8 mouse cellular contexts compared by ENCODE assay signal in the genomic region with DNA sequence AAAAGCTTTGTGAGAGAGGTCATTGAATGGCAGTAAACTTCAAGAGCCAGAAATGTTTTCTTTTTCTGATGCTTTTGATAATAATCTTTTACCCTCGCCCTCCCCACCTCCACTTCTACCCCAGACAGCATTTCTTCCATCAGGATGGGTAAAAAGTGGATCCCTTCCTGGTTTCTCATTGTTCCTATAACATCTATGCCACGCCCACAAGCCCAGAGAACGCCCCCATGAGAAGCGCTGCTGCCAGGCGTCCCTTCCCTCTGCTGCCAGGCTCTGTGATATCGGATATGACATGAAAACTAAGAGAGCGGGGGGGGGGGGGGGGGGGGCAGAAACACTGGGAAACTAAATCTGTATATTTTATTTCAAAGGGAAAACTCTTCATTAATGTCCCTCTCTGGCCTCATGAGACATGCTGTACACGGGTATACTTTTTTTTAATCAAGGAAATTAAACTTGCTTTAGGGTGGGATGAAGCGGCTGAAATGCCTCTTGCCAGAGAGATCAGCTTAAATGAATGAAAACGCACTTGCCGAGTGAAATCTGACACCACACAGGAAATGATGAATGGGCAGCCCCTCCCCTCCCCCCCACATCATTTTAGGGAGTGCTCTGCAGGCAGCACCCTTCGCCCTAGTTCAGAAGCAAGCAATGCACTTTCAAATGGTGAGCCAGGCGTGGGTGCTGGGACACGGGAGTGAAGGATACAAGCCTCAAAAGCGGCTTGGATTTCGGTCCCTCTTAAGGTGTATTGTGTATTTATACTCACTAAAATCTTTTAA. TPM values are rescaled to one million over a fixed set of nuclear protein-coding genes. Genes with fewer than 3 reads are reported as not detected.
DNase-seq lines count a peak whose midpoint lies in the region; ATAC-seq and TF ChIP-seq lines count a peak whose summit lies in the region.

No protein-coding gene starts in this region.

- no peak for TF ChIP-seq POLR2A in limb, embryonic 14.5 days (IDR thresholded peaks at IDR 0.05; ENCODE audit: borderline replicate concordance, extremely low read depth, insufficient read depth, insufficient read length)

- peaks cover 17% of the 10 kb centered on the region for H3K4me1 ChIP-seq in kidney, embryonic 14.5 days (ENCODE audit: control insufficient read depth, insufficient read depth, low read length)
- H3K4me1 ChIP-seq in heart, embryonic 12.5 days (replicated peaks): peaks cover 11% of the 10 kb centered on the region
- H3K4me1 ChIP-seq in limb, embryonic 14.5 days (ENCODE audit: control insufficient read depth, insufficient read depth, low read length): peaks cover 21% of the 10 kb centered on the region

- H3K9ac ChIP-seq in kidney, embryonic 14.5 days (ENCODE audit: low read depth, low read length): 0 out of 2 replicates have a peak overlapping the region, but pooled peaks have one; percentile 13
- no peak overlapping the region for H3K9ac ChIP-seq in heart, embryonic 12.5 days
- peak overlapping the region; percentile 14; the same call in 1 of the 2 replicates for H3K9ac ChIP-seq in limb, embryonic 14.5 days (ENCODE audit: low read depth, low read length, severe bottlenecking)

- DNase-seq in kidney, adult 9 months: no peak
- peak; percentile 17 for DNase-seq in adrenal gland, postnatal 25 days
- DNase-seq in limb, embryonic 14.5 days (ENCODE audit: low spot score): peak; percentile 66
- DNase-seq in neural tube, embryonic 10.5 days (ENCODE audit: extremely low spot score, low spot score): peak; percentile 74
- no peak for DNase-seq in layer of hippocampus, adult 9-11 months
- no peak for DNase-seq in frontal cortex, postnatal 14 days (ENCODE audit: low spot score in 2 of 2)

- H3K4me3 ChIP-seq in kidney, embryonic 14.5 days (ENCODE audit: low read length): peak overlapping the region; percentile 11
- H3K4me3 ChIP-seq in heart, embryonic 12.5 days: peak overlapping the region; percentile 35
- H3K4me3 ChIP-seq in limb, embryonic 14.5 days (replicated peaks; ENCODE audit: low read length): peak overlapping the region; percentile 23

- no peaks in the 10 kb centered on the region for H3K9me3 ChIP-seq in kidney, embryonic 14.5 days (ENCODE audit: control insufficient read depth, low read length)
- H3K9me3 ChIP-seq in heart, embryonic 12.5 days (replicated peaks): no peaks in the 10 kb centered on the region
- H3K9me3 ChIP-seq in limb, embryonic 14.5 days (ENCODE audit: control insufficient read depth, low read length): no peaks in the 10 kb centered on the region

- peak; percentile 75 for ATAC-seq in kidney, embryonic 14.5 days (ENCODE audit: low FRiP score, low TSS enrichment)
- ATAC-seq in heart, embryonic 12.5 days (ENCODE audit: insufficient number of reproducible peaks, low FRiP score): peak; percentile 65; the same call in 1 of the 2 replicates
- ATAC-seq in limb, embryonic 14.5 days (ENCODE audit: low FRiP score, low read depth): peak; percentile 54

- 5% methylated on average over 15 of the region's 16 CpGs for WGBS in kidney, embryonic 14.5 days
- 8% methylated on average over 16 of the region's 16 CpGs for WGBS in heart, embryonic 12.5 days
- WGBS in limb, embryonic 14.5 days: 4% methylated on average over 15 of the region's 16 CpGs

- peak overlapping the region; percentile 42; the same call in 1 of the 2 replicates for H3K27ac ChIP-seq in kidney, embryonic 14.5 days (ENCODE audit: low read depth, low read length)
- H3K27ac ChIP-seq in heart, embryonic 12.5 days (ENCODE audit: poor library complexity, severe bottlenecking): no peak overlapping the region
- no peak overlapping the region for H3K27ac ChIP-seq in limb, embryonic 14.5 days (replicated peaks; ENCODE audit: low read depth, low read length)

- H3K36me3 ChIP-seq in kidney, embryonic 14.5 days (ENCODE audit: control insufficient read depth, insufficient read depth, low read length): no peaks in the 10 kb centered on the region
- H3K36me3 ChIP-seq in heart, embryonic 12.5 days: no peaks in the 10 kb centered on the region
- no peaks in the 10 kb centered on the region for H3K36me3 ChIP-seq in limb, embryonic 14.5 days (ENCODE audit: control insufficient read depth, insufficient read depth, low read length)

- peak overlapping the region; percentile 44 for H3K4me2 ChIP-seq in kidney, embryonic 14.5 days (replicated peaks; ENCODE audit: low read depth, low read length)
- H3K4me2 ChIP-seq in heart, embryonic 12.5 days: peak overlapping the region; percentile 70
- H3K4me2 ChIP-seq in limb, embryonic 14.5 days (replicated peaks; ENCODE audit: low read depth, low read length, severe bottlenecking): peak overlapping the region; percentile 50

- H3K27me3 ChIP-seq in kidney, embryonic 14.5 days (ENCODE audit: control insufficient read depth, insufficient read depth, low read length): no peaks in the 10 kb centered on the region
- no peaks in the 10 kb centered on the region for H3K27me3 ChIP-seq in heart, embryonic 12.5 days (replicated peaks)
- no peaks in the 10 kb centered on the region for H3K27me3 ChIP-seq in limb, embryonic 14.5 days (ENCODE audit: control insufficient read depth, insufficient read depth, low read length)

RNA-seq across cellular contexts. Expression of a gene that starts 22.8 kb away (rescaled TPM):
- polyA plus RNA-seq in kidney, embryonic 14.5 days (2014; fragmentation: Nextera tagmentation; extraction: Ambion mirVana): 30.4 and 41.7 TPM in 2 replicates
- total RNA-seq in adrenal gland, postnatal 25 days (2021): 6.1 and 10.9 TPM in 2 replicates
- 0.69 and 0.74 TPM in 2 replicates for polyA plus RNA-seq in heart, embryonic 12.5 days (2016; fragmentation: Nextera tagmentation; extraction: Ambion mirVana)
- polyA plus RNA-seq in limb, embryonic 14.5 days (2012; rRNA removed): 8.1 and 8.2 TPM in 2 replicates
- 10.2 TPM in 2 replicates for polyA plus RNA-seq in limb, embryonic 14.5 days (2014; fragmentation: Nextera tagmentation; extraction: Ambion mirVana)

Comparison
In these comparisons a context has a peak if more than half of its experiments do, and no peak if none do; other contexts are left out.
1. DNase-seq: peak in adrenal gland, postnatal 25 days (single experiment), limb, embryonic 14.5 days (single experiment) and neural tube, embryonic 10.5 days (single experiment); none in kidney, adult 9 months (single experiment), layer of hippocampus, adult 9-11 months (single experiment) and frontal cortex, postnatal 14 days (0 of 2).
2. Peak in every context shown above with its lines, with median percentiles within 50 percentile points of each other: ATAC-seq, H3K4me2 ChIP-seq and H3K4me3 ChIP-seq.